Mouse (Mus musculus) layer of hippocampus, adult 6 months (tissue): ENCODE measurements around the gene Prkaa2. TPM values are rescaled to one million over a fixed set of nuclear protein-coding genes. Genes with fewer than 3 reads are reported as not detected.

Experiments
- long read RNA-seq, 2 experiments: library from polyadenylated mRNA; unstranded; transcript quantifications; one replicate each; pipeline ENCODE4 v2.0.0; 2019 to 2020
- polyA plus RNA-seq: library from polyadenylated mRNA; unstranded; fragments of <200 nt; fragmentation: Nextera tagmentation; gene quantifications from 2 replicates; pipeline ENCODE4 v1.2.3, GENCODE M21; 2021

Gene Prkaa2
- polyA plus RNA-seq, result 5.1 TPM in 2 replicates
- long read RNA-seq, experiment 1, full-length matches to known transcripts, result 15 of 32 reads
- long read RNA-seq, experiment 1, partial matches to known transcripts, result 6 of 32 reads
- long read RNA-seq, experiment 1, other reads (novel, unspliced or antisense), result 11 of 32 reads
- long read RNA-seq, experiment 2, full-length matches to known transcripts, result 43 of 58 reads
- long read RNA-seq, experiment 2, partial matches to known transcripts, result 2 of 58 reads
- long read RNA-seq, experiment 2, other reads (novel, unspliced or antisense), result 13 of 58 reads

GRCm38 (mm10) chr4:105109199-105109989, at the start of gene Prkaa2:
Gene Prkaa2 (minus strand): TSS chr4:105109890.

DNA sequence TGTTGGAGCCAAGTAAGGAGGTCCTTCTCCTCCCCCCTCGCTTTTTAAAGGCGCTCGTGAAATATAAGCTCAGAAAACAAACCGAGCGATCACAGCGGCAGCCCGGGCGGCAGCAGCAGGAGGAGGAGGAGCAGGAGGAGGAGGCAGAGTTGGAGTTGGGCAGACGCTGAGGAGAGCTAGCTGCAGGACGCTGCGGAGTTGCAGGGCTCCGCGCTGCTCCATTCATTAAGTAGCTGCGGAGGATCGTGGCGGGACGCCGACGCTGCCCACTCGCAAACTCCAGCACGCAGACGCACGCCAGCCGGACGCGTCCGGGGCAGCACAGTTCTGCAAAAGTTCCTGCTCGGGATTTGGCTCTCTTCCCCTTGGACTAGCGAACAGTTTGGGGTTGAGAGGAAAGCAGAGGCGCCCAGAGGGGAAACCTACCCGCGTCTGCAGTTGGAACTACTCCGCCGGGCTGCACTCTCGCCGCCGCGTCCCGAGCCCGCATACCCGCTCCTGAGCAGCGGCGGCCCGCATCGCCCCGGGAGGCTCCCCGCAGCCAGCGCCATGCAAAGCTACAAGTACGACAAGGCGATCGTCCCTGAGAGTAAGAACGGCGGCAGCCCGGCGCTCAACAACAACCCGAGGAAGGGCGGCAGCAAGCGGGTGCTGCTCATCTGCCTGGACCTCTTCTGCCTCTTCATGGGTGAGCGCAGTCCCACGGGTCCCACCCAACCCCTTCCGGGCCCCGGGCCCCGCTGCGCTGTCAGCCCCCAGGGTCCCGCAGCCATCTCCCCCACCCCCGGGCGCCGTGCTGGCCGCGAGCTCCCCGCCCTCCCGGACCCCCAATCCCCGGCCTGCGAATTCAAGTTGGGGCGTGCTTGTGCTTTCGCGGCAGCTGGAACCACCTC, 47.8 kb upstream of the Prkaa2 start, which contains the start of gene Plpp3:
Plpp3 (plus strand) TSS at position 72 of the 893 bp plus-strand sequence.

Other genes with a start within 250 kb of the Prkaa2 start
- gene C8a, start 233.5 kb downstream of the Prkaa2 start, polyA plus RNA-seq, result 0.15 TPM in 1 of 2 replicates, not detected in the other
- gene Fyb2, start 196.4 kb downstream of the Prkaa2 start, polyA plus RNA-seq, result 0.43 and 1.1 TPM in 2 replicates
- 102 and 107 TPM in 2 replicates for gene Plpp3, start 47.5 kb upstream of the Prkaa2 start, polyA plus RNA-seq